Mouse (Mus musculus) ES-Bruce4 (cell line): ENCODE data around the gene Syf2. TPM values are rescaled to one million over a fixed set of nuclear protein-coding genes. Genes with fewer than 3 reads are reported as not detected.
A peak's percentile ranks its signal among the peaks of the same experiment; 100 is the strongest.

Experiments
- H3K27ac ChIP-seq: 2 replicates; pipeline ENCODE4 v1.5.1; 2012; ENCODE audit warnings: low read length, inconsistent platforms; ENCODE audit not compliant: insufficient read depth
- H3K27me3 ChIP-seq: 2 replicates; pipeline ENCODE4 v1.6.1; 2012; ENCODE audit warnings: mild to moderate bottlenecking, low read length, inconsistent platforms; ENCODE audit not compliant: control insufficient read depth, poor library complexity, insufficient read depth, severe bottlenecking
- H3K36me3 ChIP-seq: 2 replicates; pipeline ENCODE4 v1.6.1; 2012; ENCODE audit warnings: inconsistent platforms, mild to moderate bottlenecking, low read length, moderate library complexity; ENCODE audit not compliant: control insufficient read depth, poor library complexity, insufficient read depth, severe bottlenecking
- H3K4me1 ChIP-seq: one replicate; pipeline ENCODE4 v1.8.1; 2011; ENCODE audit warnings: low read length; ENCODE audit not compliant: control insufficient read depth, insufficient read depth
- H3K4me3 ChIP-seq: 2 replicates; pipeline ENCODE4 v1.5.1; 2011; ENCODE audit warnings: low read depth, mild to moderate bottlenecking, low read length
- H3K9ac ChIP-seq: 2 replicates; pipeline ENCODE4 v1.6.1; 2012; ENCODE audit warnings: low read depth, mild to moderate bottlenecking, inconsistent platforms; ENCODE audit not compliant: poor library complexity, severe bottlenecking
- H3K9me3 ChIP-seq: replicated peaks from 2 replicates; pipeline ENCODE4 v1.6.1; 2012; ENCODE audit warnings: mild to moderate bottlenecking, low read length, inconsistent platforms; ENCODE audit not compliant: control insufficient read depth, poor library complexity, insufficient read depth, severe bottlenecking
- CTCF ChIP-seq: IDR thresholded peaks from one replicate; pipeline ENCODE4 v1.8.1; 2011; ENCODE audit warnings: low read depth, low read length
- EP300 ChIP-seq: IDR thresholded peaks from 2 replicates; pipeline ENCODE4 v1.6.1; 2011; ENCODE audit warnings: low read depth, low read length; ENCODE audit not compliant: insufficient read depth
- POLR2A ChIP-seq: IDR thresholded peaks from one replicate; pipeline ENCODE4 v1.8.1; 2011; ENCODE audit warnings: low read length; ENCODE audit not compliant: insufficient read depth
- polyA plus RNA-seq: library from polyadenylated mRNA; stranded (reverse); fragments of >200 nt; gene quantifications from 2 replicates; pipeline ENCODE4 v1.2.4, GENCODE M21; 2011; ENCODE audit warnings: low read depth; ENCODE audit not compliant: missing spikeins, insufficient read depth, insufficient read length

Gene Syf2
- polyA plus RNA-seq, 1 experiment: 53.3 TPM

GRCm38 (mm10) chr4:134978930-134979329 is 48.2 kb downstream of the Syf2 start:
- Histone ChIP-seq H3K27me3 (no peaks in the 10 kb centered on the region), H3K36me3 (no peaks in the 10 kb centered on the region), H3K27ac (no peak overlapping the region), H3K4me3 (no peak overlapping the region), H3K9me3 (no peaks in the 10 kb centered on the region), H3K9ac (no peak overlapping the region), H3K4me1 (peaks cover 2% of the 10 kb centered on the region)
- TF ChIP-seq POLR2A: no peak
- no peak for TF ChIP-seq EP300
- no peak for TF ChIP-seq CTCF

DNA sequence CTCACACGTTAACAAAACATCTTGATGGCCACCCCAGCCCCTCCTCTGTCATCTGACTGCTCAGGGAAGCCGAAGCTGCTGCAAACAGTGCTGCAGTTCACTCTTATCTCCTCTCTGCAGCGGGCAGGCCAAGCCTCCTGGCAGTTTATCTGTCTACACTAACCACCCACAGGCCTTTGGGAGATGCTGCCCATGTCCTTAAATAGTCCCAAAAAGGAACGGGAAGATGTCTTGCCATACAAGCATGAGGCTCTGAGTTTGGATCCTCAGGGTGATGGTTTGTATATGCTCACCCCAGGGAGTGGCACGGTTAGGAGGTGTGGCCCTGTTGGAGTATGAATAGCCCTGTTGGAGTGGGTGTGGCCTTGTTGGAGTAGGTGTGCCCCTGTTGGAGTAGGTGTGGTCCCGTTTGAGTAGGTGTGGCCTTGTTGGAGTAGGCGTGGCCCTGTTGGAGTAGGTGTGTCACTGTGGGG is 51.3 kb downstream of the Syf2 start:
- TF ChIP-seq POLR2A (no peak), EP300 (no peak), CTCF (no peak)
- H3K4me1 ChIP-seq: peaks cover 2% of the 10 kb centered on the region
- H3K9me3 ChIP-seq: no peaks in the 10 kb centered on the region
- no peaks in the 10 kb centered on the region for H3K27me3 ChIP-seq
- no peak overlapping the region for H3K9ac ChIP-seq
- H3K36me3 ChIP-seq: no peaks in the 10 kb centered on the region
- no peak overlapping the region for H3K4me3 ChIP-seq
- no peak overlapping the region for H3K27ac ChIP-seq

- no peak overlapping the region for H3K9ac ChIP-seq
- H3K36me3 ChIP-seq: no peaks in the 10 kb centered on the region
- peaks cover 2% of the 10 kb centered on the region for H3K4me1 ChIP-seq
- H3K27ac ChIP-seq: no peak overlapping the region
- no peaks in the 10 kb centered on the region for H3K9me3 ChIP-seq
- TF ChIP-seq POLR2A (no peak), CTCF (no peak), EP300 (no peak)
- H3K4me3 ChIP-seq: no peak overlapping the region
- no peaks in the 10 kb centered on the region for H3K27me3 ChIP-seq
These were observed 52.4 kb downstream of the Syf2 start for GRCm38 (mm10) chr4:134983136-134983535.

DNA sequence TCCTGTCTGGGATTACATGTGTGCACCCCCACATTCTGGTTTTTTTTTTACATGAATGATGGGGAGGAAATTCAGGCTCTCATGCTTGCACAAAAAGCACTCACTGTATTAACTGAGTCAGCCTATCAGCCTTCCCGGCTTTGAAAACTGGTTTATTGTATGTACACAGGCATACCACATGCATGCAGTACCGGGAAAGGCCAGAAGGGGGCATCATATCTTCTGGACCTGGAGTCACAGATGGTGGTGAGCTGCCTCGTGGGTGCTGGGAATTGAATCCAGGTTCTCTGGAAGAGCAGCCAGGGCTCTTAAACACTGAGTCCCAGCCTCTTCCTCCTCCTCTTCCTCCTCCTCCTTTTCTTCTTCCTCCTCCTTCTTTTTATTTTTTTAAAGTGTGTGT is 53.9 kb downstream of the Syf2 start:
- H3K9ac ChIP-seq: no peak overlapping the region
- no peak overlapping the region for H3K4me3 ChIP-seq
- peaks cover 2% of the 10 kb centered on the region for H3K4me1 ChIP-seq
- no peaks in the 10 kb centered on the region for H3K27me3 ChIP-seq
- H3K9me3 ChIP-seq: no peaks in the 10 kb centered on the region
- no peak overlapping the region for H3K27ac ChIP-seq
- TF ChIP-seq EP300: no peak
- peak; percentile 54 for TF ChIP-seq CTCF
- no peaks in the 10 kb centered on the region for H3K36me3 ChIP-seq

DNA sequence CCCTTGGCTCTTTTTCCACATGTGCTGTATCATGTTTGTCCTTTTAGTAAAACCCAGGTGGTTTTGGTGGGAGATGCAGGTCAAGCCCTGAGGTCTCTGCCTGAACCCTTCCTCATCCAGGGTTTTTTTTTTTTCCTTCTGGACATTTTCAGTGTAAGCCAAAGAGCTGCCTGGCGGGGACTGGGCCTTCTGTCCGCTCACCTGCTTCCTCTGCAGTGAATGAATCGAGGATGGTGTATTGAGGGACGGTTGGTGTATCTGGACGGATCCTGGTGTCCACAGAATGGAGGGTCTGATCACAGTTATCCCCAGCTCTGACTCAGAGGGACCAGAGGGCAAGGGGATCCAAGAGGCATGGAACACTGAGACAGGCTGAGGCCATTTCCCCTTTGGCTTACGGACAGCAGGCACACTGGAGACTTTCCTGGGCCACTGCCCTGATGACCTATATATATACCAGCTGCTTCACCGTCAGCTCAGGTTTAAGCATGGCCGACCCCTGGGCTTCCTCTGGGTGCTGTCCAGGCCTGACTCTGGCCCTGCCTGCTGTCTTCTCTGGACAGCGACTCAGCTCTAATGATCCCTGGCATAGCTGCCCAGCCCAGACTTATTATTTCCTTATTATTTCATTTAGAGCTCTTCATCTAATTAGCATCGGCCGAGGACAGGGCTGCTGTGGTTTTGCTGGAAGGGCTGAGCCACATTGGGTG is 55.1 kb downstream of the Syf2 start:
- no peaks in the 10 kb centered on the region for H3K9me3 ChIP-seq
- H3K27ac ChIP-seq: no peak overlapping the region
- no peak for TF ChIP-seq EP300
- TF ChIP-seq POLR2A: no peak
- no peak for TF ChIP-seq CTCF
- no peaks in the 10 kb centered on the region for H3K36me3 ChIP-seq
- H3K4me1 ChIP-seq: peaks cover 2% of the 10 kb centered on the region
- no peak overlapping the region for H3K9ac ChIP-seq
- H3K4me3 ChIP-seq: no peak overlapping the region
- H3K27me3 ChIP-seq: no peaks in the 10 kb centered on the region

GRCm38 (mm10) chr4:134986336-134986635 is 55.6 kb downstream of the Syf2 start:
- no peaks in the 10 kb centered on the region for H3K9me3 ChIP-seq
- TF ChIP-seq CTCF: no peak
- no peaks in the 10 kb centered on the region for H3K36me3 ChIP-seq
- peaks cover 2% of the 10 kb centered on the region for H3K4me1 ChIP-seq
- no peak overlapping the region for H3K9ac ChIP-seq
- no peak overlapping the region for H3K4me3 ChIP-seq
- no peak overlapping the region for H3K27ac ChIP-seq
- no peaks in the 10 kb centered on the region for H3K27me3 ChIP-seq
